Mouse (Mus musculus) neural tube, embryonic 14.5 days (tissue): Measurements from ENCODE around the gene Hspa8. TPM values are rescaled to one million over a fixed set of nuclear protein-coding genes. Genes with fewer than 3 reads are reported as not detected.
A peak's percentile ranks its signal among the peaks of the same experiment; 100 is the strongest.

Experiments
- ATAC-seq: fragments of 200-750 bp; cut with Nextera tagmentation; 2 replicates; pipeline ENCODE4 v1.8.0; 2017; ENCODE audit warnings: low read depth, mild to moderate bottlenecking, moderate TSS enrichment, moderate library complexity
- H3K27ac ChIP-seq: fragments of 300-500 bp; sonication (generic); 2 replicates; pipeline ENCODE4 v1.5.1; 2014; ENCODE audit warnings: low read depth, mild to moderate bottlenecking, control low read depth, low read length, moderate library complexity, mixed read lengths
- H3K27me3 ChIP-seq: fragments of 300-500 bp; sonication (generic); 2 replicates; pipeline ENCODE4 v1.6.1; 2014; ENCODE audit warnings: low read length; ENCODE audit not compliant: control insufficient read depth, insufficient read depth
- H3K36me3 ChIP-seq: fragments of 300-500 bp; sonication (generic); 2 replicates; pipeline ENCODE4 v1.6.1; 2014; ENCODE audit warnings: low read length, mixed read lengths; ENCODE audit not compliant: control insufficient read depth, insufficient read depth
- H3K4me1 ChIP-seq: fragments of 300-500 bp; sonication (generic); 2 replicates; pipeline ENCODE4 v1.6.1; 2014; ENCODE audit warnings: low read length; ENCODE audit not compliant: control insufficient read depth, insufficient read depth
- H3K4me2 ChIP-seq: fragments of 300-500 bp; sonication (generic); 2 replicates; pipeline ENCODE4 v1.6.1; 2014; ENCODE audit warnings: mild to moderate bottlenecking, low read depth, low read length, control low read depth
- H3K4me3 ChIP-seq: fragments of 300-500 bp; sonication (generic); 2 replicates; pipeline ENCODE4 v1.5.1; 2014; ENCODE audit warnings: low read depth, low read length, control low read depth, mixed read lengths
- H3K9ac ChIP-seq: fragments of 300-500 bp; sonication (generic); replicated peaks from 2 replicates; pipeline ENCODE4 v1.6.1; 2014; ENCODE audit warnings: low read depth, mild to moderate bottlenecking, control low read depth, low read length, mixed read lengths
- H3K9me3 ChIP-seq: fragments of 300-500 bp; sonication (generic); 2 replicates; pipeline ENCODE4 v1.6.1; 2016; ENCODE audit warnings: low read length; ENCODE audit not compliant: control insufficient read depth
- WGBS: fragments of 180-500 bp; shearing (Covaris S2); extraction: QIAGEN DNeasy Blood & Tissue Kit; methylation state at CpG from one replicate; pipeline ENCODE4 v1.1.7; 2014; 5-methylcytosine and 5-hydroxymethylcytosine counted together
- polyA plus RNA-seq: library from polyadenylated mRNA; unstranded; fragments of >200 nt; fragmentation: Nextera tagmentation; extraction: Ambion mirVana; gene quantifications from 2 replicates; pipeline ENCODE4 v1.2.1, GENCODE M21; 2014

Hspa8 gene
- 2,884 and 3,125 TPM in 2 replicates for polyA plus RNA-seq

DNA sequence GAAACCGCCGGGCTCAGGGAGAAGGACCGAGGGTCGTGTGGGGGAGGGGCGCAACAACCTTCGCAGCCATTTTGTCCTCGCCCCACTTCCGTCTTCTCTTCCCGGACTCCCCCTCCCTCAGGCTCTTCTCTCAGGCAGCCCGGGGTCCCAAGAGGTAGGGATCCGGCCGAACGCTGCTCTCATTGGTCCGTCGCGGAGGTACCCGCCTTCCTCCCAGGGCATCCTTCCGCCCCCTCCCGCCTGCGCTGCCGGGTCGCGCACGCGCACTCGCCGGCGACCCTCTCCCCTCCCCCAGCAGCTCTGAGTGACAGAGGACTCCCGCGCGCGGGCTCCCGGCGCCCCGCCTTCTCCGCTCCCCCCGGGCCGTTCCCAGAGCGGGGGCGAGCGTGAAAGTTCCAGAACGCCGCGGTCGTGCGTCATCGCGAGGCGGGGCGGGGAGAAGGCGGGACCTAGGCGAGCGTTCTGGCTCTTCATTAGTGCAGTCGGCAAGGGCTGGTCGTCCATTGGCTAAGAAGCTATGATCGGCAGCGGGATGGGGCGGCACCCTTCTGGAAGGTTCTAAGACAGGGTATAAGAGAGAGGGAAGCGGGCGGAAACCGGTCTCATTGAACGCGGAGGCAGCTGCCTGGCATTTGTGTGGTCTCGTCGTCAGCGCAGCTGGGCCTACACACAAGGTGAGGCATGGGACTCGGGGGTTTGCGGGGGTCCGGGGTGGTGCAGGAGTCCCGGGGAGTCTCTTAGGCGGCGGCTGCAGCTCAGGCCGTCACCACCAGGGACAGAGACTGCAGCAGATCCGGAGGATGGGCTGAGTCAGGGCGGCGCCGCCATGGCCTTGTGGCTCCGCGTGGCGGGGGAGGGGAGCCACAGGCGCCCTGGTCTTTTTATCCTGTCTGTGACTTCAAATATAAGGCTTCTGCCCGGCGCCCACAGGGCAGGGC, at the start of gene Hspa8:
Gene Hspa8 (plus strand): TSS at position 310 of the 938 bp plus-strand sequence.
- H3K4me3 ChIP-seq = peak within 1 kb of the TSS; percentile 94
- no peaks in the 10 kb centered on the region for H3K9me3 ChIP-seq
- no peaks in the 10 kb centered on the region for H3K27me3 ChIP-seq
- H3K4me2 ChIP-seq = peak within 1 kb of the TSS; percentile 92
- peak; percentile 96 for ATAC-seq
- peak within 1 kb of the TSS; percentile 99 for H3K9ac ChIP-seq
- H3K36me3 ChIP-seq = peaks cover 15% of the 10 kb centered on the region
- peaks cover 19% of the 10 kb centered on the region for H3K4me1 ChIP-seq
- under 1% methylated on average over 79 of the region's 83 CpGs for WGBS
- peak within 1 kb of the TSS; percentile 100 for H3K27ac ChIP-seq

- WGBS = 51% methylated on average over 3 of the region's 3 CpGs
- Histone ChIP-seq H3K4me1 (peaks cover 2% of the 10 kb centered on the region; the same call in 1 of the 2 replicates), H3K36me3 (no peaks in the 10 kb centered on the region), H3K9me3 (no peaks in the 10 kb centered on the region), H3K4me3 (no peak overlapping the region), H3K9ac (no peak overlapping the region), H3K27ac (no peak overlapping the region), H3K4me2 (no peak overlapping the region), H3K27me3 (no peaks in the 10 kb centered on the region)
- ATAC-seq = no peak
Observed at GRCm38 (mm10) chr9:40751749-40752148, 49.0 kb upstream of the Hspa8 start.

DNA sequence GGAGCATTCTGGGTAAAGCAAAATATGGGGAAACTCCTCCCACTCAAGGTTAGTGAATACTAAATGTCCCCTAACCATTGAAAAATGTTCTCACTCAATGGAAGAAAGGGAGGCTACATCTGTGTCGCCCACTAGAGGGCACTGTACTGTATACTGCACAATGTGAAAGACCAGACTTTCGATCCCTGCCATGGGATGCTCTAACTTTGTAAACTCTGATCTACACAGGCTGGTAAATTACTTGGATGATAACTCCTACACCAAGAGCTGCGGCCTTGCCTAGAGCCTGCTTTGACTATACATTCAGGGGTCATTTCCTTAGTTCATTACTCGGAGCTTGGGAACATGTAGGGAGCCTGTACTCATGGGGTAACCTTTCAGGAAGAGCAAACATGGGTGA, 44.4 kb upstream of the Hspa8 start:
- Histone ChIP-seq H3K27ac (no peak overlapping the region), H3K27me3 (no peaks in the 10 kb centered on the region), H3K4me3 (no peak overlapping the region), H3K4me2 (no peak overlapping the region; the same call in 1 of the 2 replicates), H3K9me3 (no peaks in the 10 kb centered on the region), H3K36me3 (no peaks in the 10 kb centered on the region), H3K4me1 (peaks cover 12% of the 10 kb centered on the region), H3K9ac (no peak overlapping the region)
- no peak for ATAC-seq
- 20% methylated on average over 4 of the region's 4 CpGs for WGBS

DNA sequence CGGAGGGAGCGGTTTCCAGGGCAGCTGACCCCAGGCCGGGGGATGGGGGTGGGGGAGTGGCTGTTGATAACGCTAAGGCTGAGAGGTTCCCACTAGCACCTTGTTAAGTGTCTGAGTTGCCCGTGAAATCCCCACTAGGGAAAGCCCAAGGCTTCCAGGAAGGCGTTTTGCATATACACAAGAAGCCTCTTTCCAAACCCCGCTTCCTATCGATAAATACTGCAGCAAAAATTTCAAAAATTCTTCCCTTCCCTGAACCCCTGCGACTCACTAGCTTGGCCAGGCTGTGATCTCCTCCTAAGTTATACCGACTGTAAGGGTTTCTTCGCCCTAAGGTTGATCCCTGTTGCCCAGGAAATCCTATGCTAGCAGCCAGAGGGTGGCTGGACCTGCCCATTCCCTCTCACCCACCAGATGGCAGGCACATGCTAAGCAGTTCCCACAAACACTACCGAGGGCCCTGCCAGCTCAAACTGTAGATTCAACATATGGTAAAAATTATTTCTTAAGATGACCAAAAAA, 43.6 kb upstream of the Hspa8 start:
- Histone ChIP-seq H3K4me3 (peak overlapping the region; percentile 15; the same call in 1 of the 2 replicates), H3K9ac (peak overlapping the region; percentile 46), H3K4me2 (peak overlapping the region; percentile 46), H3K9me3 (no peaks in the 10 kb centered on the region), H3K4me1 (peaks cover 12% of the 10 kb centered on the region), H3K36me3 (no peaks in the 10 kb centered on the region), H3K27me3 (no peaks in the 10 kb centered on the region), H3K27ac (peak overlapping the region; percentile 62)
- peak; percentile 88 for ATAC-seq
- WGBS = 28% methylated on average over 12 of the region's 12 CpGs

DNA sequence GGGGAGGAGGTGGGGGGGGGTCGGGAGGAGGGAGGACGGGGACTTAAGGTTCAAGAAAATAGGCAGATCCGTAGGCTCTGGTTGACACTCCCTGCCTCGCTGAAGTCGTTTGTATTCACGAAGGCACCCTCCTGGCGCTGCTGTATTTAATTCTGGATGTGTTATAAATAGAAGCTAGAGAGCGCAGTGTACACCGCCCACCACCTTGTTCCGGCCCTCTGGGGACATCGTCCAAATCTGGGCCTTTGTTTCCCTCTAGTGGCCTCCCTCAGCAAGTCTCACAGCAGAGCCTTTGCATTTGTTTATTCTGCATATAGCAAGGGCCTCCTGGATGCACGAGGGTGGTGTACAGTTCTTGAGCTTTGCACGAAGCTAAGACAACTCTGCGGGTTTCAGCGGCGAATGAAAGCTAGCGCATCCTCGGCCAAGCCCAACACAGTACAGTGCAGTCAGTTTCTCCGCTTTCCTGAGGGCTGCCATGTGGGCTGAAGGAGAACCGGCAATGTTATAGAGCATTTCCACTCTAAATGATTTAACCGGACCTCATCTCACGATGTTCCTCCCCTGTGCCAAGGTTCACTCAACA, 43.0 kb upstream of the Hspa8 start:
- Histone ChIP-seq H3K9ac (peak overlapping the region; percentile 46), H3K4me3 (peak overlapping the region; percentile 15; the same call in 1 of the 2 replicates), H3K4me2 (peak overlapping the region; percentile 46), H3K36me3 (no peaks in the 10 kb centered on the region), H3K27me3 (no peaks in the 10 kb centered on the region), H3K4me1 (peaks cover 12% of the 10 kb centered on the region), H3K9me3 (no peaks in the 10 kb centered on the region), H3K27ac (peak overlapping the region; percentile 62)
- peak; percentile 92 for ATAC-seq
- WGBS = 12% methylated on average over 22 of the region's 22 CpGs

DNA sequence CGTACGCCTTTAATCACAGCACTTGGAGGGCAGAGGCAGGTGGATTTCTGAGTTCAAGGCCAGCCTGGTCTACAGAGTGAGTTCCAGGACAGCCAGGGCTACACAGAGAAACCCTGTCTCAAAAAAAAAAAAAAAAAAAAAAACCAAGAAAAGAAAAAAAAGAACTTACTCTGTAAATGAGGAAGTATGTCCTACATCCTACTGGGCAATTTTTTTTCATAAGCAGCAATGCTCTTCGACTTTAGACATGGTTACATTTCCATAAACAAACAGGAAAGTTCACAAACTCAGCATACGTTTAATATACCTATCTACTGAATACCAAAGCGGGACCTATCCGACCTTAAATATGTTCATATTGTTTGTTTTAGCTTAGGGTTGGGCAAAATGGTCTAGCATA, 38.4 kb upstream of the Hspa8 start:
- WGBS = 94% methylated on average over 6 of the region's 6 CpGs

GRCm38 (mm10) chr9:40764887-40765580, 35.8 kb upstream of the Hspa8 start:
- H3K9ac ChIP-seq = no peak overlapping the region

More for the DNA sequence above, 38.4 kb upstream of the Hspa8 start:
- Histone ChIP-seq H3K36me3 (0 out of 2 replicates have a peak, but pooled peaks cover 8% of the 10 kb centered on the region), H3K27ac (no peak overlapping the region), H3K9ac (no peak overlapping the region), H3K9me3 (no peaks in the 10 kb centered on the region), H3K4me1 (peaks cover 6% of the 10 kb centered on the region), H3K4me2 (no peak overlapping the region), H3K4me3 (no peak overlapping the region), H3K27me3 (no peaks in the 10 kb centered on the region)
- ATAC-seq = no peak

GRCm38 (mm10) chr9:40765581-40765940, 35.2 kb upstream of the Hspa8 start:
- H3K4me3 ChIP-seq = no peak overlapping the region
- no peak overlapping the region for H3K9ac ChIP-seq
- H3K4me2 ChIP-seq = no peak overlapping the region
- H3K4me1 ChIP-seq = no peaks in the 10 kb centered on the region
- no peaks in the 10 kb centered on the region for H3K9me3 ChIP-seq
- no peak for ATAC-seq
- H3K27ac ChIP-seq = no peak overlapping the region
- no peaks in the 10 kb centered on the region for H3K27me3 ChIP-seq
- H3K36me3 ChIP-seq = 0 out of 2 replicates have a peak, but pooled peaks cover 8% of the 10 kb centered on the region
- 79% methylated on average over 12 of the region's 12 CpGs for WGBS

More at GRCm38 (mm10) chr9:40764887-40765580, 35.8 kb upstream of the Hspa8 start:
- Histone ChIP-seq H3K4me2 (no peak overlapping the region), H3K27me3 (no peaks in the 10 kb centered on the region), H3K27ac (no peak overlapping the region), H3K36me3 (0 out of 2 replicates have a peak, but pooled peaks cover 8% of the 10 kb centered on the region), H3K9me3 (no peaks in the 10 kb centered on the region), H3K4me1 (no peaks in the 10 kb centered on the region), H3K4me3 (no peak overlapping the region)
- no peak for ATAC-seq
- WGBS = 86% methylated on average over 9 of the region's 9 CpGs
